Mouse (Mus musculus) embryonic facial prominence, embryonic 12.5 days (tissue): ENCODE measurements at regions not wholly inside any gene's neighbourhood (a gene's known extent, or its start where the extent isn't known, plus 50 kb on each side); places are given as distances from the start of the nearest gene placed in this dataset.
"Not testable (repeated sequence)": the region's sequence is repeated elsewhere in the genome, so short reads cannot be mapped to it uniquely, and the experiment has no call there.

Experiments used
- ATAC-seq: fragments of 200-750 bp; cut with Nextera tagmentation; 2 replicates; pipeline ENCODE4 v1.8.0; 2017; ENCODE audit not compliant: insufficient number of reproducible peaks, insufficient read depth, low FRiP score, low TSS enrichment
- H3K27ac ChIP-seq: fragments of 300-500 bp; sonication (generic); 2 replicates; pipeline ENCODE4 v1.5.1; 2016; ENCODE audit warnings: mild to moderate bottlenecking
- H3K27me3 ChIP-seq: fragments of 300-500 bp; sonication (generic); 2 replicates; pipeline ENCODE4 v1.6.1; 2016; ENCODE audit warnings: mild to moderate bottlenecking, moderate library complexity
- H3K36me3 ChIP-seq: fragments of 300-500 bp; sonication (generic); 2 replicates; pipeline ENCODE4 v1.6.1; 2016; ENCODE audit warnings: mild to moderate bottlenecking
- H3K4me1 ChIP-seq: fragments of 300-500 bp; sonication (generic); 2 replicates; pipeline ENCODE4 v1.6.1; 2016
- H3K4me2 ChIP-seq: fragments of 300-500 bp; sonication (generic); replicated peaks from 2 replicates; pipeline ENCODE4 v1.6.1; 2016; ENCODE audit warnings: mild to moderate bottlenecking, moderate library complexity
- H3K4me3 ChIP-seq: fragments of 300-500 bp; sonication (generic); 2 replicates; pipeline ENCODE4 v1.5.1; 2016; ENCODE audit warnings: mild to moderate bottlenecking
- H3K9ac ChIP-seq: fragments of 300-500 bp; sonication (generic); 2 replicates; pipeline ENCODE4 v1.6.1; 2016; ENCODE audit warnings: mild to moderate bottlenecking, moderate library complexity
- H3K9me3 ChIP-seq: fragments of 300-500 bp; sonication (generic); 2 replicates; pipeline ENCODE4 v1.6.1; 2016; ENCODE audit warnings: mild to moderate bottlenecking, moderate library complexity
- WGBS: fragments of 180-500 bp; shearing (Covaris S2); methylation state at CpG from one replicate; pipeline ENCODE4 v1.1.7; 2016; 5-methylcytosine and 5-hydroxymethylcytosine counted together

GRCm38 (mm10) chr13:31050160-31050788 is 76.3 kb downstream of the Gm5447 start:
- Histone ChIP-seq H3K4me3 (no peak overlapping the region), H3K4me1 (peaks cover 12% of the 10 kb centered on the region; the same call in 1 of the 2 replicates), H3K36me3 (no peaks in the 10 kb centered on the region), H3K9me3 (no peaks in the 10 kb centered on the region), H3K27ac (0 out of 2 replicates have a peak overlapping the region, but pooled peaks have one; percentile 46), H3K4me2 (no peak overlapping the region), H3K27me3 (no peaks in the 10 kb centered on the region), H3K9ac (no peak overlapping the region)
- WGBS: 63% methylated on average over 11 of the region's 11 CpGs
- ATAC-seq: no peak

- H3K9me3 ChIP-seq, H3K27me3 ChIP-seq, H3K27ac ChIP-seq, H3K4me2 ChIP-seq, ATAC-seq, H3K4me3 ChIP-seq, H3K9ac ChIP-seq, H3K36me3 ChIP-seq: not testable (repeated sequence)
- peaks cover 12% of the 10 kb centered on the region; the same call in 1 of the 2 replicates for H3K4me1 ChIP-seq
- 83% methylated on average over 1 of the region's 6 CpGs for WGBS
These were observed 77.6 kb downstream of the Gm5447 start for GRCm38 (mm10) chr13:31051586-31051985.

- H3K9ac ChIP-seq: no peak overlapping the region
- no peak overlapping the region for H3K27ac ChIP-seq
- no peaks in the 10 kb centered on the region for H3K9me3 ChIP-seq
- no peak overlapping the region for H3K4me3 ChIP-seq
- peaks cover 5% of the 10 kb centered on the region; the same call in 1 of the 2 replicates for H3K4me1 ChIP-seq
- no peaks in the 10 kb centered on the region for H3K36me3 ChIP-seq
- no peaks in the 10 kb centered on the region for H3K27me3 ChIP-seq
- no peak for ATAC-seq
- H3K4me2 ChIP-seq: no peak overlapping the region
- 84% methylated on average over 8 of the region's 8 CpGs for WGBS
These were observed 80.4 kb downstream of the Gm5447 start for GRCm38 (mm10) chr13:31054356-31054755.

GRCm38 (mm10) chr13:31055376-31056083 is 81.5 kb downstream of the Gm5447 start:
- H3K4me3 ChIP-seq: no peak overlapping the region
- 76% methylated on average over 5 of the region's 5 CpGs for WGBS
- no peak overlapping the region for H3K27ac ChIP-seq
- no peaks in the 10 kb centered on the region for H3K36me3 ChIP-seq
- no peaks in the 10 kb centered on the region for H3K4me1 ChIP-seq
- H3K9ac ChIP-seq: no peak overlapping the region
- no peak overlapping the region for H3K4me2 ChIP-seq
- ATAC-seq: no peak
- H3K9me3 ChIP-seq: no peaks in the 10 kb centered on the region
- no peaks in the 10 kb centered on the region for H3K27me3 ChIP-seq

- no peak for ATAC-seq
- H3K9ac ChIP-seq: no peak overlapping the region
- H3K4me2 ChIP-seq: no peak overlapping the region
- H3K27ac ChIP-seq: no peak overlapping the region
- H3K27me3 ChIP-seq: no peaks in the 10 kb centered on the region
- no peak overlapping the region for H3K4me3 ChIP-seq
- H3K4me1 ChIP-seq: no peaks in the 10 kb centered on the region
- no peaks in the 10 kb centered on the region for H3K36me3 ChIP-seq
- 91% methylated on average over 12 of the region's 12 CpGs for WGBS
- H3K9me3 ChIP-seq: no peaks in the 10 kb centered on the region
These were observed 82.3 kb downstream of the Gm5447 start for GRCm38 (mm10) chr13:31056154-31056871.

GRCm38 (mm10) chr13:31060916-31061431 is 87.0 kb downstream of the Gm5447 start:
- no peak overlapping the region for H3K27ac ChIP-seq
- no peaks in the 10 kb centered on the region for H3K4me1 ChIP-seq
- no peak overlapping the region for H3K9ac ChIP-seq
- H3K9me3 ChIP-seq: no peaks in the 10 kb centered on the region
- 66% methylated on average over 6 of the region's 6 CpGs for WGBS
- no peak overlapping the region for H3K4me2 ChIP-seq
- no peak for ATAC-seq
- no peaks in the 10 kb centered on the region for H3K27me3 ChIP-seq
- no peaks in the 10 kb centered on the region for H3K36me3 ChIP-seq
- no peak overlapping the region for H3K4me3 ChIP-seq

GRCm38 (mm10) chr13:31068343-31068742 is 94.3 kb downstream of the Gm5447 start:
- H3K4me2 ChIP-seq: no peak overlapping the region
- no peak overlapping the region for H3K27ac ChIP-seq
- no peak for ATAC-seq
- H3K4me3 ChIP-seq: no peak overlapping the region
- no peaks in the 10 kb centered on the region for H3K36me3 ChIP-seq
- no peaks in the 10 kb centered on the region for H3K4me1 ChIP-seq
- no peaks in the 10 kb centered on the region for H3K9me3 ChIP-seq
- WGBS: 61% methylated on average over 2 of the region's 2 CpGs
- H3K27me3 ChIP-seq: no peaks in the 10 kb centered on the region
- no peak overlapping the region for H3K9ac ChIP-seq

GRCm38 (mm10) chr13:31076541-31076940 is 102.5 kb downstream of the Gm5447 start:
- ATAC-seq: no peak
- peaks cover 6% of the 10 kb centered on the region for H3K27me3 ChIP-seq
- no peak overlapping the region for H3K9ac ChIP-seq
- H3K36me3 ChIP-seq: no peaks in the 10 kb centered on the region
- H3K27ac ChIP-seq: no peak overlapping the region
- H3K4me3 ChIP-seq: no peak overlapping the region
- H3K9me3 ChIP-seq: no peaks in the 10 kb centered on the region
- H3K4me1 ChIP-seq: peaks cover 17% of the 10 kb centered on the region; the same call in 1 of the 2 replicates
- WGBS: 55% methylated on average over 5 of the region's 5 CpGs
- H3K4me2 ChIP-seq: no peak overlapping the region

GRCm38 (mm10) chr13:31078751-31079150 is 104.7 kb downstream of the Gm5447 start:
- 59% methylated on average over 3 of the region's 3 CpGs for WGBS
- no peaks in the 10 kb centered on the region for H3K9me3 ChIP-seq
- no peak for ATAC-seq
- H3K9ac ChIP-seq: no peak overlapping the region
- no peak overlapping the region for H3K4me3 ChIP-seq
- H3K36me3 ChIP-seq: no peaks in the 10 kb centered on the region
- peaks cover 18% of the 10 kb centered on the region; the same call in 1 of the 2 replicates for H3K4me1 ChIP-seq
- H3K27ac ChIP-seq: no peak overlapping the region
- H3K4me2 ChIP-seq: no peak overlapping the region
- peaks cover 9% of the 10 kb centered on the region for H3K27me3 ChIP-seq

GRCm38 (mm10) chr13:31080215-31080614 is 106.2 kb downstream of the Gm5447 start:
- ATAC-seq: no peak
- 9% methylated on average over 4 of the region's 4 CpGs for WGBS

GRCm38 (mm10) chr13:31082448-31083140 is 108.6 kb downstream of the Gm5447 start:
- H3K4me3 ChIP-seq: no peak overlapping the region
- H3K27me3 ChIP-seq: peaks cover 12% of the 10 kb centered on the region
- H3K4me1 ChIP-seq: peaks cover 17% of the 10 kb centered on the region; the same call in 1 of the 2 replicates
- H3K36me3 ChIP-seq: no peaks in the 10 kb centered on the region
- no peak for ATAC-seq
- no peak overlapping the region for H3K9ac ChIP-seq
- 36% methylated on average over 13 of the region's 13 CpGs for WGBS
- H3K9me3 ChIP-seq: no peaks in the 10 kb centered on the region
- no peak overlapping the region for H3K27ac ChIP-seq
- H3K4me2 ChIP-seq: no peak overlapping the region

More at GRCm38 (mm10) chr13:31080215-31080614, 106.2 kb downstream of the Gm5447 start:
- H3K27ac ChIP-seq: no peak overlapping the region; the same call in 1 of the 2 replicates
- no peaks in the 10 kb centered on the region for H3K36me3 ChIP-seq
- 0 out of 2 replicates have a peak overlapping the region, but pooled peaks have one; percentile 7 for H3K4me2 ChIP-seq
- no peak overlapping the region for H3K9ac ChIP-seq
- peaks cover 12% of the 10 kb centered on the region for H3K27me3 ChIP-seq
- H3K4me1 ChIP-seq: peaks cover 22% of the 10 kb centered on the region; the same call in 1 of the 2 replicates
- no peak overlapping the region for H3K4me3 ChIP-seq
- H3K9me3 ChIP-seq: no peaks in the 10 kb centered on the region
